Mouse (Mus musculus): ENCODE results near the gene Asic1. TPM values are rescaled to one million over a fixed set of nuclear protein-coding genes. Genes with fewer than 3 reads are reported as not detected.

The Asic1 gene
- polyA plus RNA-seq, 1 experiment from 2014 or later = 1.1 TPM

DNA sequence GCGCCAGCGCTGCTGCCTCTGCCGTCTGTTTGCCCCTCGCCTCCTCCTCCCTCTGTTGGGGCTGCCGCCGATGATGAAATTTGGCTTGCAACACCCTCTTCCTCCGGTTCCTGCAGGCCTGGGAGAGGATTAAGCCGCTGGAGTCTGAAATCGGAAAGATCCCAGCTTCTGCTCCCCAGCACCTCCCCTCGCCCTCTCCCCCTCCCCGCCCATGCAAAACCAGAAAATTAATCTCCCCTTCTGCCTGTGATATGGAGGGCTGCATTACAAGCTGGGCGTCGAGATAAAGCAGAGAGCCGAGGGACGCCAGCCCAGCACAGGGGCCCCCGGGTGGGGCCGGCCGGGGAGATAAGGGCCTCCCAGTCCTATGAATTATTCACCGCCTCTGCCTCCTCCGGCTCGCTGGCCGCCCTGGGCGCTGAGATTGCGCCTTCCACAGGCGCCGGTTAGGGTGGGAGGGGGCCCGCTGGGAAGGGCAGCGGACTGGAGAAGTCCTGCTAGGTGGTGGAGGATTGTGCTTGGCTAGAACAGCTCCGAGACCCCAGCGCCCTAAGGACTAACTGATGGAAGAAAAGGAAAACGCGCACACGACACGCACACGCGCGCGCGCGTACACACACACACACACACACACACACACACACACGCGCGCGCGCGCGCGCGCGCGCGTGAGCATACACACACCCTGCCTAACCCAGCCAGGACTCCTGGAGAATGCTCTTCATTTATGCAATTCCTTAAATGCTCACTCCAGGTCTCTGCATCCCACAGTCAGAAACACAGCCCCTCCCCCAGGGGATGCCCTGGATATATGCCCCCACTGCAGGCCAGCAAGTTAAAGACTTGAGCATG is 5.3 kb upstream of the Asic1 start:
- peak overlapping the region; percentile 78 for H3K4me2 ChIP-seq (ENCODE audit: low read length)
- H3K27me3 ChIP-seq (ENCODE audit: control insufficient read depth, insufficient read depth, low read length) = peaks cover 21% of the 10 kb centered on the region
- H3K4me3 ChIP-seq (ENCODE audit: control insufficient read depth in 1 of 2, insufficient read depth in 1 of 2, low read depth in 1 of 2, low read length in 2 of 2) = peak overlapping the region; percentile 42 to 44
- 0 out of 2 replicates have a peak, but pooled peaks cover 3% of the 10 kb centered on the region for H3K9me3 ChIP-seq (ENCODE audit: control insufficient read depth, low read length)
- H3K9ac ChIP-seq (ENCODE audit: low read length) = peak overlapping the region; percentile 53
- peaks cover 15 to 21% of the 10 kb centered on the region in 2 experiments for H3K4me1 ChIP-seq (ENCODE audit: control insufficient read depth in 2 of 2, insufficient read depth in 2 of 2, low read length in 2 of 2)
- H3K27ac ChIP-seq (replicated peaks in 1 of 2; ENCODE audit: control insufficient read depth in 1 of 2, insufficient read depth in 1 of 2, low read depth in 2 of 2, low read length in 2 of 2) = peak overlapping the region; percentile 56 to 60
- WGBS = under 1% methylated on average over 48 of the region's 52 CpGs
- ATAC-seq (ENCODE audit: insufficient number of reproducible peaks, insufficient read depth, low FRiP score, low read depth) = peak; percentile 91
- H3K36me3 ChIP-seq (ENCODE audit: control insufficient read depth, insufficient read depth, low read length) = no peaks in the 10 kb centered on the region

DNA sequence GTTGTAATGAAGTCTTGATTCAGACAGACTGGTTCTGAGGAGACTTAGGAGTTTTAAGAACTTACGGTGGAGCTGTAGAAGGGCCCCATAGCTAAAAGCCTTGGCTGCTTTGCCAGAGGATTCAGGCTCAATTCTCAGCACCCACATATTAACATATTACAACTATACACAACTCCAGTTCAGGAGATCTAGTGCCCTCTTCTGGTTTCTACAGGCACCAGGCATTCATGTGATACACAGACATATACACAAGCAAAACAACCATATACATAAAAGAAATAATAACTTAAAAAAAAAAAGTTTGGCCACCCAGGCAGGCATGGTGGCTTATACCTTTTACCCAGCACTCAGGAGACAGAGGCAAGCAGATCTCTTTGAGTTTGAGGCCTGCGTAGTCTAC is 2.6 kb upstream of the Asic1 start:
- no peak overlapping the region for H3K4me3 ChIP-seq (ENCODE audit: control insufficient read depth in 1 of 2, insufficient read depth in 1 of 2, low read depth in 1 of 2, low read length in 2 of 2)
- peaks cover 12 to 20% of the 10 kb centered on the region in 2 experiments for H3K4me1 ChIP-seq (ENCODE audit: control insufficient read depth in 2 of 2, insufficient read depth in 2 of 2, low read length in 2 of 2)
- 0 out of 2 replicates have a peak, but pooled peaks cover 3% of the 10 kb centered on the region for H3K9me3 ChIP-seq (ENCODE audit: control insufficient read depth, low read length)
- no peaks in the 10 kb centered on the region for H3K36me3 ChIP-seq (ENCODE audit: control insufficient read depth, insufficient read depth, low read length)
- H3K27me3 ChIP-seq (ENCODE audit: control insufficient read depth, insufficient read depth, low read length) = peaks cover 48% of the 10 kb centered on the region
- WGBS = 99% methylated on average over 2 of the region's 2 CpGs
- H3K4me2 ChIP-seq (ENCODE audit: low read length) = no peak overlapping the region
- H3K27ac ChIP-seq (replicated peaks in 1 of 2; ENCODE audit: control insufficient read depth in 1 of 2, insufficient read depth in 1 of 2, low read depth in 2 of 2, low read length in 2 of 2) = no peak overlapping the region
- ATAC-seq (ENCODE audit: insufficient number of reproducible peaks, insufficient read depth, low FRiP score, low read depth) = no peak
- H3K9ac ChIP-seq (ENCODE audit: low read length) = no peak overlapping the region

GRCm38 (mm10) chr15:99668881-99669280 is 1.3 kb upstream of the Asic1 start:
- Histone ChIP-seq H3K9ac (ENCODE audit: low read length) (no peak overlapping the region), H3K4me3 (ENCODE audit: control insufficient read depth in 1 of 2, insufficient read depth in 1 of 2, low read depth in 1 of 2, low read length in 2 of 2) (no peak overlapping the region), H3K27ac (replicated peaks in 1 of 2; ENCODE audit: control insufficient read depth in 1 of 2, insufficient read depth in 1 of 2, low read depth in 2 of 2, low read length in 2 of 2) (no peak overlapping the region), H3K27me3 (ENCODE audit: control insufficient read depth, insufficient read depth, low read length) (peaks cover 62% of the 10 kb centered on the region), H3K4me1 (ENCODE audit: control insufficient read depth in 2 of 2, insufficient read depth in 2 of 2, low read length in 2 of 2) (peaks cover 9 to 16% of the 10 kb centered on the region in 2 experiments), H3K36me3 (ENCODE audit: control insufficient read depth, insufficient read depth, low read length) (no peaks in the 10 kb centered on the region), H3K9me3 (ENCODE audit: control insufficient read depth, low read length) (0 out of 2 replicates have a peak, but pooled peaks cover 3% of the 10 kb centered on the region), H3K4me2 (ENCODE audit: low read length) (0 out of 2 replicates have a peak overlapping the region, but pooled peaks have one; percentile 13)
- 2% methylated on average over 12 of the region's 12 CpGs for WGBS
- ATAC-seq (ENCODE audit: insufficient number of reproducible peaks, insufficient read depth, low FRiP score, low read depth) = no peak

GRCm38 (mm10) chr15:99669392-99669791 is 776 bp upstream of the Asic1 start:
- ATAC-seq (ENCODE audit: insufficient number of reproducible peaks, insufficient read depth, low FRiP score, low read depth) = no peak
- Histone ChIP-seq H3K4me1 (ENCODE audit: control insufficient read depth in 2 of 2, insufficient read depth in 2 of 2, low read length in 2 of 2) (peaks cover 4 to 11% of the 10 kb centered on the region in 2 experiments; a peak in 3 of 4 replicates), H3K27me3 (ENCODE audit: control insufficient read depth, insufficient read depth, low read length) (peaks cover 66% of the 10 kb centered on the region), H3K36me3 (ENCODE audit: control insufficient read depth, insufficient read depth, low read length) (no peaks in the 10 kb centered on the region), H3K27ac (replicated peaks in 1 of 2; ENCODE audit: control insufficient read depth in 1 of 2, insufficient read depth in 1 of 2, low read depth in 2 of 2, low read length in 2 of 2) (no peak overlapping the region), H3K9ac (ENCODE audit: low read length) (no peak overlapping the region), H3K4me3 (ENCODE audit: control insufficient read depth in 1 of 2, insufficient read depth in 1 of 2, low read depth in 1 of 2, low read length in 2 of 2) (no peak overlapping the region), H3K4me2 (ENCODE audit: low read length) (no peak overlapping the region), H3K9me3 (ENCODE audit: control insufficient read depth, low read length) (0 out of 2 replicates have a peak, but pooled peaks cover 3% of the 10 kb centered on the region)
- WGBS = 0% methylated on average over 1 of the region's 1 CpGs

GRCm38 (mm10) chr15:99670964-99671670 is 949 bp downstream of the Asic1 start:
- peak overlapping the region; percentile 95 for H3K4me2 ChIP-seq (ENCODE audit: low read length)
- peak overlapping the region; percentile 65 for H3K9ac ChIP-seq (ENCODE audit: low read length)
- H3K4me3 ChIP-seq (ENCODE audit: control insufficient read depth in 1 of 2, insufficient read depth in 1 of 2, low read depth in 1 of 2, low read length in 2 of 2) = peak overlapping the region; percentile 41 to 55
- peaks cover 3 to 4% of the 10 kb centered on the region in 2 experiments; a peak in 2 of 4 replicates for H3K4me1 ChIP-seq (ENCODE audit: control insufficient read depth in 2 of 2, insufficient read depth in 2 of 2, low read length in 2 of 2)
- no peak overlapping the region for H3K27ac ChIP-seq (replicated peaks in 1 of 2; ENCODE audit: control insufficient read depth in 1 of 2, insufficient read depth in 1 of 2, low read depth in 2 of 2, low read length in 2 of 2)
- WGBS = 11% methylated on average over 11 of the region's 17 CpGs
- peaks cover 74% of the 10 kb centered on the region for H3K27me3 ChIP-seq (ENCODE audit: control insufficient read depth, insufficient read depth, low read length)
- no peaks in the 10 kb centered on the region for H3K36me3 ChIP-seq (ENCODE audit: control insufficient read depth, insufficient read depth, low read length)
- 0 out of 2 replicates have a peak, but pooled peaks cover 3% of the 10 kb centered on the region for H3K9me3 ChIP-seq (ENCODE audit: control insufficient read depth, low read length)
- no peak for ATAC-seq (ENCODE audit: insufficient number of reproducible peaks, insufficient read depth, low FRiP score, low read depth)

GRCm38 (mm10) chr15:99671783-99672182 is 1.6 kb downstream of the Asic1 start:
- peaks cover 68% of the 10 kb centered on the region for H3K27me3 ChIP-seq (ENCODE audit: control insufficient read depth, insufficient read depth, low read length)
- H3K4me1 ChIP-seq (ENCODE audit: control insufficient read depth in 2 of 2, insufficient read depth in 2 of 2, low read length in 2 of 2) = peaks cover 3 to 4% of the 10 kb centered on the region in 2 experiments; a peak in 2 of 4 replicates
- H3K9ac ChIP-seq (ENCODE audit: low read length) = no peak overlapping the region
- H3K4me3 ChIP-seq (ENCODE audit: control insufficient read depth in 1 of 2, insufficient read depth in 1 of 2, low read depth in 1 of 2, low read length in 2 of 2) = no peak overlapping the region
- no peak overlapping the region for H3K4me2 ChIP-seq (ENCODE audit: low read length)
- H3K9me3 ChIP-seq (ENCODE audit: control insufficient read depth, low read length) = 0 out of 2 replicates have a peak, but pooled peaks cover 3% of the 10 kb centered on the region
- ATAC-seq (ENCODE audit: insufficient number of reproducible peaks, insufficient read depth, low FRiP score, low read depth) = no peak
- H3K27ac ChIP-seq (replicated peaks in 1 of 2; ENCODE audit: control insufficient read depth in 1 of 2, insufficient read depth in 1 of 2, low read depth in 2 of 2, low read length in 2 of 2) = no peak overlapping the region
- 65% methylated on average over 14 of the region's 14 CpGs for WGBS
- no peaks in the 10 kb centered on the region for H3K36me3 ChIP-seq (ENCODE audit: control insufficient read depth, insufficient read depth, low read length)

DNA sequence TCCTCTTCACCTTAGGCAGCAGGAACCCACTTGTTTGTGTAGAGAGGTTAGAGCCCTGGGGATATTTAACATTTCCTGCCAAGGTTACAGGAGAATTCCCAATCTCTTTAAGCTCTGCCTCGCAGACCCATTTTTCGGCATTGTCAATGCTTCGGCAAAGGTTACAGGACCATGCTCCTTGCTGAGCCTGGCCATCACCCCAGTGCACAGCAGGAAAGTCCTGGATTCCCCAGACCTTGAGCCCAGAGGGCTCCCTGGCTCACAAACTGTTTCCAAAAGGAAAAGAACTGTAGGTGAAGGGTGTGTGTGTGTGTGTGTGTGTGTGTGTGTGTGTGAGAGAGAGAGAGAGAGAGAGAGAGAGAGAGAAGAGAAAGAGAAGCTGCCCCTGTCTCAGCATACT is 4.7 kb downstream of the Asic1 start:
- Histone ChIP-seq H3K9ac (ENCODE audit: low read length) (no peak overlapping the region), H3K4me3 (ENCODE audit: control insufficient read depth in 1 of 2, insufficient read depth in 1 of 2, low read depth in 1 of 2, low read length in 2 of 2) (no peak overlapping the region), H3K4me1 (ENCODE audit: control insufficient read depth in 2 of 2, insufficient read depth in 2 of 2, low read length in 2 of 2) (peaks cover 0 to 2% of the 10 kb centered on the region in 2 experiments; a peak in 1 of 4 replicates), H3K27me3 (ENCODE audit: control insufficient read depth, insufficient read depth, low read length) (peaks cover 58% of the 10 kb centered on the region), H3K4me2 (ENCODE audit: low read length) (no peak overlapping the region), H3K27ac (replicated peaks in 1 of 2; ENCODE audit: control insufficient read depth in 1 of 2, insufficient read depth in 1 of 2, low read depth in 2 of 2, low read length in 2 of 2) (no peak overlapping the region), H3K36me3 (ENCODE audit: control insufficient read depth, insufficient read depth, low read length) (no peaks in the 10 kb centered on the region), H3K9me3 (ENCODE audit: control insufficient read depth, low read length) (no peaks in the 10 kb centered on the region)
- 58% methylated on average over 3 of the region's 3 CpGs for WGBS
- ATAC-seq (ENCODE audit: insufficient number of reproducible peaks, insufficient read depth, low FRiP score, low read depth) = no peak

Measured in heart, embryonic 14.5 days (tissue).